Comparison of ENCODE assay signal across 11 mouse cellular contexts in the genomic region with DNA sequence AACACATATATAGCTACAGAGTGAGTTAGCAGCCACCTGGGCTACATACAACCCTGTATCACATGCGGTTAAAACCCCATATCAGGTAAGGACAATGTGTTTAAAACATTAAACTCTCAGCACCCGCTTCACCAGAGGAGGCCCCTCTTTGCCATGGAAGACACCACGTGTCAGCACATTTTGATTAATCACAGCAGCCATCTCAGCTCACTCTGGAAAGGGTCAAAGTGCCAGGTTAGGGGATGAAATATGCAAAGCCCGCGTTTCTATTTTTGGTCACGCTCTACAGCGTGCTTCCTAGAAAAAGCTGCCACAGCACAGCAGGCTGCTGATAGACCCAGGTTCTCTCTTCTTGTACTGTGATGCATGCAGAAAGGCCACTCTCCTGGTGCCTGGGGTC.
DNase-seq lines count a peak whose midpoint lies in the region; ATAC-seq lines count a peak whose summit lies in the region.
"Had no signal": no experiment of that assay in that cellular context is flagged by ENCODE, and none has a peak within 500 bp of the region (broad histone marks: within the 10 kb centered on the region; RNA-seq: fewer than 3 reads in every experiment).

No protein-coding gene starts in this region.

- H3K4me2 ChIP-seq in midbrain, embryonic 11.5 days, result no peak overlapping the region
- H3K4me2 ChIP-seq in midbrain, embryonic 13.5 days (replicated peaks), result no peak overlapping the region
- H3K4me2 ChIP-seq: embryonic facial prominence, embryonic 12.5 days; forebrain, embryonic 12.5 days had no signal

- no peaks in the 10 kb centered on the region for H3K36me3 ChIP-seq in midbrain, embryonic 11.5 days (ENCODE audit: control insufficient read depth, insufficient read depth, low read length)
- H3K36me3 ChIP-seq in midbrain, embryonic 13.5 days, result no peaks in the 10 kb centered on the region
- H3K36me3 ChIP-seq: embryonic facial prominence, embryonic 12.5 days; forebrain, embryonic 12.5 days had no signal

- no peak overlapping the region for H3K27ac ChIP-seq in midbrain, embryonic 11.5 days (ENCODE audit: low read depth, low read length)
- H3K27ac ChIP-seq in midbrain, embryonic 13.5 days, result no peak overlapping the region
- H3K27ac ChIP-seq: embryonic facial prominence, embryonic 12.5 days; forebrain, embryonic 12.5 days had no signal

- intact Hi-C loops in gastrocnemius, postnatal 36 days (cut with DNase I), result no loop called here

- H3K4me1 ChIP-seq in midbrain, embryonic 11.5 days (ENCODE audit: control insufficient read depth, insufficient read depth, low read length), result no peaks in the 10 kb centered on the region
- 0 out of 2 replicates have a peak, but pooled peaks cover 3% of the 10 kb centered on the region for H3K4me1 ChIP-seq in midbrain, embryonic 13.5 days (replicated peaks)

- ATAC-seq in midbrain, embryonic 11.5 days (ENCODE audit: low FRiP score), result no peak
- ATAC-seq in midbrain, embryonic 13.5 days, result no peak

- H3K9ac ChIP-seq in midbrain, embryonic 11.5 days (ENCODE audit: low read length), result no peak overlapping the region
- no peak overlapping the region for H3K9ac ChIP-seq in midbrain, embryonic 13.5 days (replicated peaks)
- H3K9ac ChIP-seq: embryonic facial prominence, embryonic 12.5 days; forebrain, embryonic 12.5 days had no signal

- H3K27me3 ChIP-seq in midbrain, embryonic 11.5 days (ENCODE audit: control insufficient read depth, insufficient read depth, low read length), result no peaks in the 10 kb centered on the region
- no peaks in the 10 kb centered on the region for H3K27me3 ChIP-seq in midbrain, embryonic 13.5 days
- H3K27me3 ChIP-seq: embryonic facial prominence, embryonic 12.5 days; forebrain, embryonic 12.5 days had no signal

- DNase-seq in gastrocnemius, postnatal 25 days, result peak; percentile 39
- DNase-seq in gastrocnemius, postnatal 36 days, result no peak
- peak; percentile 78 for DNase-seq in midbrain, embryonic 11.5 days (ENCODE audit: low spot score, missing footprints)
- DNase-seq in kidney, adult 9 months, result peak; percentile 69
- peak; percentile 59 for DNase-seq in thymus, postnatal 25 days
- DNase-seq in cerebellum, adult 18-20 months, result no peak
- DNase-seq in frontal cortex, postnatal 10 days (ENCODE audit: low spot score in 2 of 2), result no peak
- DNase-seq: cerebellum, adult 2 months had no signal

- no peaks in the 10 kb centered on the region for H3K9me3 ChIP-seq in midbrain, embryonic 11.5 days (ENCODE audit: control insufficient read depth, low read length)
- no peaks in the 10 kb centered on the region for H3K9me3 ChIP-seq in midbrain, embryonic 13.5 days
- H3K9me3 ChIP-seq: embryonic facial prominence, embryonic 12.5 days; forebrain, embryonic 12.5 days had no signal

- H3K4me3 ChIP-seq in midbrain, embryonic 11.5 days (ENCODE audit: low read depth, low read length), result no peak overlapping the region
- no peak overlapping the region for H3K4me3 ChIP-seq in midbrain, embryonic 13.5 days (replicated peaks)
- H3K4me3 ChIP-seq: embryonic facial prominence, embryonic 12.5 days; forebrain, embryonic 12.5 days had no signal

- 66% methylated on average over 7 of the region's 7 CpGs for WGBS in midbrain, embryonic 11.5 days
- 66% methylated on average over 7 of the region's 7 CpGs for WGBS in midbrain, embryonic 13.5 days

Comparison
In these comparisons a context has a peak if more than half of its experiments do, and no peak if none do; other contexts are left out.
1. DNase-seq: peak in gastrocnemius, postnatal 25 days (single experiment), midbrain, embryonic 11.5 days (single experiment), kidney, adult 9 months (single experiment) and thymus, postnatal 25 days (single experiment); none in gastrocnemius, postnatal 36 days (0 of 2), cerebellum, adult 18-20 months (0 of 2) and frontal cortex, postnatal 10 days (0 of 2).